Mouse (Mus musculus): ENCODE measurements at regions not wholly inside any gene's neighbourhood (a gene's known extent, or its start where the extent isn't known, plus 50 kb on each side); places are given as distances from the start of the nearest gene placed in this dataset.
"Not testable (repeated sequence)": the region's sequence is repeated elsewhere in the genome, so short reads cannot be mapped to it uniquely, and the experiment has no call there.

DNA sequence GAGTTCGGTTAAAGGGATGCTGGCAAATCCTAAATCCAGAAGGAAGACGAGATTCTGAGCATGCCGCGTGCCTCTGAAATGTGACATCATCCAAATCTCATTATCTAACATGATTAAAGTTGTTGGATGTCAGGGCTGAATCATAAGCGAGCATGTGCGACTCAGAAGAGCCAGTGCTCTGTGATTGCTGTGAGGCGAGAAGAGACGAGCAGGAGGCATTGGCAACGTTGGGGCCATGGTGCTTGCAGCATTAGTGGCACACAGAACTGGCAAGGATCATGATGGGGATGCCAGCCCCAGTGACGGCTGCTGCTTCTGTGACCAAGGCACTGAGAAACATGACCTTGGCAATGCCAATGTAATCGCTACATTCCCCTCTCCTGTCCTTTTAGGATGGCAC, 895.4 kb downstream of the Robo1 start:
- H3K9me3 ChIP-seq, result no peaks in the 10 kb centered on the region
- H3K36me3 ChIP-seq, result no peaks in the 10 kb centered on the region
- ATAC-seq, result no peak
- no peak overlapping the region for H3K9ac ChIP-seq
- H3K27ac ChIP-seq, result no peak overlapping the region
- 88% methylated on average over 11 of the region's 11 CpGs for WGBS
- no peaks in the 10 kb centered on the region for H3K27me3 ChIP-seq (replicated peaks)
- H3K4me3 ChIP-seq (replicated peaks), result no peak overlapping the region
- no peak overlapping the region for H3K4me2 ChIP-seq (replicated peaks)
- H3K4me1 ChIP-seq (replicated peaks), result no peaks in the 10 kb centered on the region

DNA sequence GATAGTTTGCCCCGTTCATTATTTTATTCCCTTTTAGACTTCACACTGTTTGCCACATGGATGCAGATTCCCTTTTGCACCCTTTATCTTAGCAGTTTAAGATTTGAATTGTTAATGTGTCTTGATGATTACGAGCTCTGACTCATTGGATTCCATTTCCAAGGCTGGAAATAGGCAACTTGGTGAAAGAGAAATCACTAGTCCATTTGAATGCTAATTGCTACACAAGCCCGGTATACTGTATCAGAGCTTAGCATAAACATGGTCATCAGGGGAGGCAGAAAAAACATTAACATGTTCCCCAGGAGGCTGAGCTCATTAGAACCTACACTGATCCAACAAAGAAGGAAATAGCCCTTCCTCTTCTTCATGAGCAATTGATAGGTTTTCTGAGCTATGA, 892.9 kb downstream of the Robo1 start:
- H3K9me3 ChIP-seq, result no peaks in the 10 kb centered on the region
- 68% methylated on average over 3 of the region's 3 CpGs for WGBS
- ATAC-seq, result no peak
- H3K4me3 ChIP-seq (replicated peaks), result no peak overlapping the region
- H3K9ac ChIP-seq, result no peak overlapping the region
- no peaks in the 10 kb centered on the region for H3K27me3 ChIP-seq (replicated peaks)
- H3K4me1 ChIP-seq (replicated peaks), result no peaks in the 10 kb centered on the region
- no peaks in the 10 kb centered on the region for H3K36me3 ChIP-seq
- H3K4me2 ChIP-seq (replicated peaks), result no peak overlapping the region
- no peak overlapping the region for H3K27ac ChIP-seq

DNA sequence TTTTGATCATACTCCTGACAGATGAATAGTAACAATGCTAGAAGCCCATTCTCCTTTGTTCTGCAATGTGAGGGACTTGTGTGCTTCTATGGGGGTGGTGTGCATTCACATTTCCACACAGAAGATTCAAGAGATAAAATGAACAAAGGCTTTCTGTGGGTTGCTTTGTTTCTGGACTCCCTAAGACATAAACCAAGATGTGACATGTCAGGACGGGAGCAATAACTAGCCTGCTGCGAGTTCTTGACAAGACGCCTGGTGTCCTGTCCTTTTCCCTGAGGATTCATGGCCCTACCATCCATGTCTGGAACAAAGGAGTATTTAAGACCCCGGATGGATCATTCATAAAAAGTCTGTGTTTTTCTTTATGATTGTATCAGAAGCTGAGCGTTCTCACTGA, 874.7 kb downstream of the Robo1 start:
- H3K36me3 ChIP-seq, result no peaks in the 10 kb centered on the region
- WGBS, result 69% methylated on average over 5 of the region's 5 CpGs
- no peak for ATAC-seq
- H3K4me3 ChIP-seq (replicated peaks), result no peak overlapping the region
- no peaks in the 10 kb centered on the region for H3K4me1 ChIP-seq (replicated peaks)
- H3K9me3 ChIP-seq, result no peaks in the 10 kb centered on the region
- H3K27me3 ChIP-seq (replicated peaks), result no peaks in the 10 kb centered on the region
- no peak overlapping the region for H3K9ac ChIP-seq
- no peak overlapping the region for H3K4me2 ChIP-seq (replicated peaks)
- H3K27ac ChIP-seq, result no peak overlapping the region

DNA sequence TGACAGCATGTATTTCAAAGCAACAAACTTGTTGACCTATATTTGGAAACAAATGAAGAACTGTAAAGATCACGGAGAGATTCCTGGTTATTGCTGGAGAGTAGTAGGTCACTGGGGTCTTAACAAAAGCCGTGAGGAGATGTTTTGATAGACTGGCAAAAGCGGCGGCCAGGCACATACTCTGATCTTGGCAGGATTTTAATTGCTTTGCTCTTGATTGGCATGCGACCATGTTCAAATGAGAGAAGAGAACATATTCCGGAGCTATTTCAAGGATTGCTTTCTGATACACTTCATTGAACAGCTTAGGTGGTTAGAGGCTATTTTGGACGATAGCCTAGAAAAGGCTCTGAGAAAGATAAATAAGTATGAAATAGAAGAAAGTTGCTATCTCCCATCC, 874.2 kb downstream of the Robo1 start:
- no peak overlapping the region for H3K27ac ChIP-seq
- no peaks in the 10 kb centered on the region for H3K27me3 ChIP-seq (replicated peaks)
- H3K4me2 ChIP-seq (replicated peaks), result no peak overlapping the region
- no peaks in the 10 kb centered on the region for H3K9me3 ChIP-seq
- H3K36me3 ChIP-seq, result no peaks in the 10 kb centered on the region
- no peak overlapping the region for H3K4me3 ChIP-seq (replicated peaks)
- no peaks in the 10 kb centered on the region for H3K4me1 ChIP-seq (replicated peaks)
- 90% methylated on average over 7 of the region's 7 CpGs for WGBS
- ATAC-seq, result no peak
- H3K9ac ChIP-seq, result no peak overlapping the region

DNA sequence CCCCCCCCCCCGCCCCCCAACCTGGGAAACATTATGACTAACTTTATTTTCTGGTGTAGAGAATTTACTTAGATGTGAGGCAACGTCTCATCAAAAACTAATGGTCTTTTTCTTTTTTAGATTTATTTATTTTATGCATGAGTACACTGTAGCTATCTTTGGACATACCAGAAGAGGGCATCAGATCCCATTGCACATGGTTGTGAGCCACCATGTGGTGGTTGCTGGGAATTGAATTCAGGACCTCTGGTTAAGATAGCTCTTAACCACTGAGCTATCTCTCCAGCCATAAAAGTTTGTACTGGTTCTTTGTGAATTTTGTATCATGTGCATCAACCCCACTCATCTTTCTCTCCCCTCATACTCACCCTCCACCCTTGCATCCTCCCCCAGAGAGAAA, 847.3 kb downstream of the Robo1 start:
- 50% methylated on average over 2 of the region's 2 CpGs for WGBS
- Histone ChIP-seq H3K4me2 (replicated peaks) (no peak overlapping the region), H3K27ac (no peak overlapping the region), H3K4me1 (replicated peaks) (no peaks in the 10 kb centered on the region), H3K36me3 (no peaks in the 10 kb centered on the region), H3K27me3 (replicated peaks) (no peaks in the 10 kb centered on the region), H3K9me3 (no peaks in the 10 kb centered on the region), H3K4me3 (replicated peaks) (no peak overlapping the region), H3K9ac (no peak overlapping the region)
- no peak for ATAC-seq

DNA sequence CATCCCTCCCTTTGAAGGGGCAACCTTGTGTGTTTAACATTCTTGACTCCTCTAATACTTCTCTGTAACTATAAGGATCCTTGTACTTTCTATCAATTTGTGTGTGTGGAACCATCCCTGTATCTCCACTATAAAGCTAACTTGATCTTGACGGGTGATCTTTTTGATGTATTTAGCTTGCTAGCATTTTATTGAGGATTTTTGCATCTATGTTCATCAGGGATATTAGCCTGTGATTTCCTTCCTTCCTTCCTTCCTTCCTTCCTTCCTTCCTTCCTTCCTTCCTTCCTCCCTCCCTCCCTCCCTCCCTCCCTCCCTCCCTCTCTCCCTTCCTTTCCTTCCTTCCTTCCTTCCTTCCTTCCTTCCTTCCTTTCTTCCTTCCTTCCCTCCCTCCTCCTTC, 819.8 kb downstream of the Robo1 start:
- not testable (repeated sequence) for ATAC-seq; H3K9me3 ChIP-seq; H3K4me3 ChIP-seq (replicated peaks); H3K9ac ChIP-seq; H3K36me3 ChIP-seq; H3K27ac ChIP-seq; H3K4me1 ChIP-seq (replicated peaks); H3K4me2 ChIP-seq (replicated peaks); H3K27me3 ChIP-seq (replicated peaks)
- 85% methylated on average over 1 of the region's 1 CpGs for WGBS

DNA sequence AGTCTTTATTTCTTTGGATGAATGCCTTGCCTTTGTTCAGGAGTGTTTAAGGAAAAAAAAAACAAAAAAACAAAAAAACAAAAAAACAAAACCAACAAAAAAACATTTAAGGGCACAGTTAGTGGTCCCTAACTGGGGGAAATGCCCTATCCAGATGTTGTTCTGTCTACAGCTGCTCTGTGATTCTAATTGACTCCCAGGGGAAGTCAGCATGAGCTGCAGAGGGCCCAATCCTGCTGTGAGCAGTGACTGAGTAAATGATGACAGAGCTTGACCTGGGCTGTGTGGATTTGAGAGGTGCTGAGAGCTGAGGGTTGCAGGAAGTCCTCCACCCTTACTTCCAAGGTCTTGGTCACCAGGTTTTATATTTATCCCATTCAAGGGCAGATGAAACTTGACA, 812.5 kb downstream of the Robo1 start:
- H3K4me3 ChIP-seq (replicated peaks), result no peak overlapping the region
- no peak overlapping the region for H3K4me2 ChIP-seq (replicated peaks)
- no peaks in the 10 kb centered on the region for H3K36me3 ChIP-seq
- H3K27ac ChIP-seq, result no peak overlapping the region
- H3K4me1 ChIP-seq (replicated peaks), result no peaks in the 10 kb centered on the region
- no peaks in the 10 kb centered on the region for H3K9me3 ChIP-seq
- no peaks in the 10 kb centered on the region for H3K27me3 ChIP-seq (replicated peaks)
- ATAC-seq, result no peak
- no peak overlapping the region for H3K9ac ChIP-seq

DNA sequence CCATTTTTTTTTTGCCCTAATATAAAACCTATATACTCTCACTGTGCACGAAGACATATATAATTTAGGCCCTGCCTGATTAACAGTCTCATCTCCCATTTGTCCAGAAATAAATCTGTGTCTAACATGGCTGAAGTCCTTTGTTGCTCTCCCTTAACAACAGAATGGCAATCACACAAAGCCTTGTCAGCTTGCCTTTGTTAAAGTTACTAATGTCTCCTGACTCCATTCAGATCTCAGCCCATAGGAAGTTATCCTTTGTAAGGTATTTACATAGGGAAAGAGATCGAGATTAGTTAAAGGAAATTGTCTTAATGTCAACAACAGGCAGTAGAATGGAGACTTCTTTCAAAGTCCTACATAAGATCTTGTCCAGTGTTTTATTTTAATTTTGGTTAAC, 809.2 kb downstream of the Robo1 start:
- Histone ChIP-seq H3K9me3 (no peaks in the 10 kb centered on the region), H3K27ac (no peak overlapping the region), H3K27me3 (replicated peaks) (no peaks in the 10 kb centered on the region), H3K4me3 (replicated peaks) (no peak overlapping the region), H3K36me3 (no peaks in the 10 kb centered on the region), H3K4me2 (replicated peaks) (no peak overlapping the region), H3K4me1 (replicated peaks) (no peaks in the 10 kb centered on the region), H3K9ac (no peak overlapping the region)
- ATAC-seq, result no peak
- 70% methylated on average over 2 of the region's 2 CpGs for WGBS

DNA sequence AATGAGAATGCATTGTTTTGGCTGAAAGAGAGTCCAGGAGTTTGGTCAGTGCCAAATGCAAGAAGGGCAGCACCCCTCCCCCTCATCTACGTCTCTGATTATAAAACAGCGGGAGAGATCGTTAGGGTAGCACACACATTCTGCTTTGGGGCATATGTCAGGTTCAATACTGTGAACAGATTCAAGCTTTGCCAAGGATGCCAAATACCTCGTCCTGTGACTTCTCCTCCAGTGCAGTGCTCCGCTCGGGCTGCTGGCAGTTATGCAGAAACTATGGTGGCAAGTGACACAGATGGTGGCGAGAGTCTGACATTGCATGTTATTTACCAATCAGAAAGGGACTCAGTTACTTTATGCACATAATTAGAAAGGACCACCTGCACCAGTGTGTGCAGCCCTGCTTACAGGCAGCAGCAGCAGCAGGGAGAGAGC, 799.9 kb downstream of the Robo1 start:
- Histone ChIP-seq H3K4me2 (replicated peaks) (no peak overlapping the region), H3K36me3 (no peaks in the 10 kb centered on the region), H3K9ac (no peak overlapping the region), H3K4me3 (replicated peaks) (no peak overlapping the region), H3K9me3 (no peaks in the 10 kb centered on the region), H3K27me3 (replicated peaks) (no peaks in the 10 kb centered on the region), H3K4me1 (replicated peaks) (no peaks in the 10 kb centered on the region), H3K27ac (no peak overlapping the region)
- WGBS, result 86% methylated on average over 7 of the region's 7 CpGs
- no peak for ATAC-seq

DNA sequence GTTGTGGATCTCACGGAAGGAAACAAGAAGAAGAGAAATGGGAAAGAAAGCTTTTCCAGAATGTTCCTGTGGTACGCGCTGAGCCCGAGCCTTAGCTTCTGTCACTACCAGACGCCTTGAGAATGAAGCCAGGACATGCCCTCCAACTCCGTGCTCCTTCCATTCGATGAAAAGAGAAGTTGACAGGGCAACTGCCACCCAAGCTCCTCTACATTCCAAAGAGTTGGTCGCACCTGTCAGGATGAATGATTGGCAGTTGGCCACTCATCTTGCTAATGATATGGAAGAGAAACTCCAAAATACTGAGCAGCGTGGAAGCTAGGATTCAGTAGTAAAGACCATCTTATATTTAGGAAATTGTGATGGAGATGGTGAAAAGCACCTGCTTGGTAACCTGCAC, 799.5 kb downstream of the Robo1 start:
- Histone ChIP-seq H3K9ac (no peak overlapping the region), H3K4me3 (replicated peaks) (no peak overlapping the region), H3K27me3 (replicated peaks) (no peaks in the 10 kb centered on the region), H3K4me2 (replicated peaks) (no peak overlapping the region), H3K36me3 (no peaks in the 10 kb centered on the region), H3K4me1 (replicated peaks) (no peaks in the 10 kb centered on the region), H3K9me3 (no peaks in the 10 kb centered on the region), H3K27ac (no peak overlapping the region)
- 92% methylated on average over 9 of the region's 9 CpGs for WGBS
- no peak for ATAC-seq

DNA sequence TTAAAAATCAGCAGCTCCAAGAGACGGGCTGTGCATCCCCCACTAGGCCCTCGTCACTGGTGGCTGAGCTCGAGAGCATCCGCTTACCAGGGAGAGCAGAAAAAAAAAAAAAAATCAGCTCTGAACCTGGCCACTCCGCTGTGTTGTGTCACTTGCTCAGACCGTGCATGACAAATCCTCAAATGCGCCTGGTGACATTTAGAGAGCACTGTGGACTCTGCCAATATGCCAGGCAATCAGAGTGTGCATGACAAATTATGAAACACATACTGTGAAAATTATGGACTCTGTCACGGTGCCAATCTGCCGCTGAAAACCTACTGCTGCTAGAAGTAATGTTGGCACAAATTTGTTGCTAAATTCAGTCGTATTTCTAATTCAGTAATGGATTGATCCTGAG, 797.4 kb downstream of the Robo1 start:
- Histone ChIP-seq H3K4me2 (replicated peaks) (no peak overlapping the region), H3K9me3 (no peaks in the 10 kb centered on the region), H3K9ac (no peak overlapping the region), H3K36me3 (no peaks in the 10 kb centered on the region), H3K27ac (no peak overlapping the region), H3K4me1 (replicated peaks) (no peaks in the 10 kb centered on the region), H3K27me3 (replicated peaks) (no peaks in the 10 kb centered on the region), H3K4me3 (replicated peaks) (no peak overlapping the region)
- ATAC-seq, result no peak
- 81% methylated on average over 10 of the region's 10 CpGs for WGBS

DNA sequence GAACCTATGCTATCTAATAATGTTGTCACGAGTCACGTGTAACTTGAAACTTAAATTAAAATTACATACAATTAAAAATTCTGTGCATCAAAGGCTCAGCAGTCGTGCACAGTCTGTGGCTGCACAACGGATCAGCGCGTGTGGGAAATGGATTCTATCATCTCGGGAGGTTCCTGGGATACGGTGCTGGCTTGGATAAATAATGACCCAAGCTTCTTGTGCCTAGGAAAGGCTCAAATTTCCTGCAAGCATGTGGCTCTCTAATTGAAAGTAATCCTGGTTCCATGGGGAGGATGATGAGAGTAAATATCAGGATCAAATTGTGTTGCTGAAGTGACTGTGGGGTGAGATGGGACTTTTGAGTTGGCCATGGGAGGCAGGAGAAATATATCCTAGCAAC, 792.2 kb downstream of the Robo1 start:
- H3K4me3 ChIP-seq (replicated peaks), result no peak overlapping the region
- no peak overlapping the region for H3K9ac ChIP-seq
- H3K27me3 ChIP-seq (replicated peaks), result no peaks in the 10 kb centered on the region
- H3K36me3 ChIP-seq, result no peaks in the 10 kb centered on the region
- H3K4me2 ChIP-seq (replicated peaks), result no peak overlapping the region
- H3K27ac ChIP-seq, result no peak overlapping the region
- no peaks in the 10 kb centered on the region for H3K4me1 ChIP-seq (replicated peaks)
- 62% methylated on average over 8 of the region's 8 CpGs for WGBS
- ATAC-seq, result no peak
- no peaks in the 10 kb centered on the region for H3K9me3 ChIP-seq

DNA sequence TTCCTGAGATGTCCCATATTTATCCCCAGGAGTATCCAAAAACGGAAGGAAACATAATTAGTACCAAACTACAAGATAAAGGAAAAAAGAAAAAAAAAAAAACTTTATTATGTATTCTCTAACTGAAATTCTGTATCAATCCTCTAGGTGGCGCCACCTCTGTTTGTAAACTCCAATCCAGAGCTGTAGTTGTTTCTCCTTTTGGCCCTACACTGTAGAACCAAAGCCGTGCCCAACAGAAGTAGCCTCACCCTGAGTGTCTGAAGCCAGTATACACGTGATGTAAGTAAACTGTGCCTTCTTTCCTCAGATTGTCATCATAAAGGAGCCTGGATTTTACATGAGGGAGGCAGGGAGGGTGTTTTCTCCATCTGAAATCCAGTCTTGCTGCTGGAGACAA, 790.7 kb downstream of the Robo1 start:
- H3K4me3 ChIP-seq (replicated peaks), result no peak overlapping the region
- H3K27ac ChIP-seq, result no peak overlapping the region
- H3K9ac ChIP-seq, result no peak overlapping the region
- no peaks in the 10 kb centered on the region for H3K4me1 ChIP-seq (replicated peaks)
- H3K9me3 ChIP-seq, result no peaks in the 10 kb centered on the region
- no peak overlapping the region for H3K4me2 ChIP-seq (replicated peaks)
- no peaks in the 10 kb centered on the region for H3K36me3 ChIP-seq
- ATAC-seq, result no peak
- no peaks in the 10 kb centered on the region for H3K27me3 ChIP-seq (replicated peaks)
- 31% methylated on average over 4 of the region's 4 CpGs for WGBS

DNA sequence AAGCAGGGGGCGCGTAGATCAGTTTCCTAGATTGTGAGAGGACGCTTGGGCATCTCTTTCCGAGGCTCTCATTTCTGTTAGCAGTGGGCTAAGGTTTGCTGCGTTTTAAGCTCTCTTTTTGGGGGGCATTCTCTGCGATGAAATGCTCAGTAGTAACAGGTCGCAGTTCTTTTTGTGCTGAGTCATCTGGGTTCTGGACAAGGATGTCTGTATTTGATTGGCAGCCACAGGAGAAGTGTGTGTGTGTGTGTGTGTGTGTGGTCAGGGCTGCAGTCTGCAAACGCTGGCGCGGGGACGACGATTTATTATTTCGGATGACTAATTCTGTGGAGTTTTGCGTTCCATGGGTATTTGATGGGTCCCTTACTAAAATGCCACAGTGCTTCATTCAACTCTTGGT, 789.1 kb downstream of the Robo1 start:
- Histone ChIP-seq H3K4me1 (replicated peaks) (no peaks in the 10 kb centered on the region), H3K4me3 (replicated peaks) (no peak overlapping the region), H3K27ac (no peak overlapping the region), H3K9me3 (no peaks in the 10 kb centered on the region), H3K9ac (no peak overlapping the region), H3K27me3 (replicated peaks) (no peaks in the 10 kb centered on the region), H3K36me3 (no peaks in the 10 kb centered on the region), H3K4me2 (replicated peaks) (no peak overlapping the region)
- WGBS, result 52% methylated on average over 14 of the region's 14 CpGs
- no peak for ATAC-seq
